Mouse (Mus musculus) stomach, postnatal 0 days (tissue): ENCODE measurements at regions not wholly inside any gene's neighbourhood (a gene's known extent, or its start where the extent isn't known, plus 50 kb on each side); places are given as distances from the start of the nearest gene placed in this dataset.

Experiments
- ATAC-seq: fragments of 200-750 bp; cut with Nextera tagmentation; 2 replicates; pipeline ENCODE4 v1.8.0; 2017; ENCODE audit not compliant: low FRiP score, low TSS enrichment
- DNase-seq: peaks from one replicate; pipeline ENCODE4 v3.0.0-alpha.2; 2016; ENCODE audit warnings: low spot score
- H3K27ac ChIP-seq: fragments of 300-500 bp; sonication (generic); replicated peaks from 2 replicates; pipeline ENCODE4 v1.5.1; 2014; ENCODE audit warnings: mild to moderate bottlenecking, control low read depth
- H3K27me3 ChIP-seq: fragments of 300-500 bp; sonication (generic); 2 replicates; pipeline ENCODE4 v1.6.1; 2014; ENCODE audit warnings: low read length; ENCODE audit not compliant: control insufficient read depth, insufficient read depth
- H3K36me3 ChIP-seq: fragments of 300-500 bp; sonication (generic); 2 replicates; pipeline ENCODE4 v1.6.1; 2014; ENCODE audit warnings: low read length, mixed read lengths; ENCODE audit not compliant: control insufficient read depth, insufficient read depth
- H3K4me1 ChIP-seq: fragments of 300-500 bp; sonication (generic); replicated peaks from 2 replicates; pipeline ENCODE4 v1.6.1; 2014; ENCODE audit warnings: antibody characterized with exemption; ENCODE audit not compliant: control insufficient read depth, insufficient read depth
- H3K4me2 ChIP-seq: fragments of 300-500 bp; sonication (generic); replicated peaks from 2 replicates; pipeline ENCODE4 v1.6.1; 2014; ENCODE audit warnings: low read depth, mild to moderate bottlenecking, control low read depth, moderate library complexity
- H3K4me3 ChIP-seq: fragments of 300-500 bp; sonication (generic); 2 replicates; pipeline ENCODE4 v1.5.1; 2014; ENCODE audit warnings: low read depth, low read length, control low read depth
- H3K9ac ChIP-seq: fragments of 300-500 bp; sonication (generic); 2 replicates; pipeline ENCODE4 v1.6.1; 2014; ENCODE audit warnings: mild to moderate bottlenecking, low read length, control low read depth, mixed read lengths
- H3K9me3 ChIP-seq: fragments of 300-500 bp; sonication (generic); 2 replicates; pipeline ENCODE4 v1.6.1; 2016; ENCODE audit warnings: low read length; ENCODE audit not compliant: control insufficient read depth
- CTCF ChIP-seq: IDR thresholded peaks from 2 replicates; pipeline ENCODE4 v1.5.1; 2016; ENCODE audit warnings: antibody characterized with exemption, low read depth, mild to moderate bottlenecking, moderate library complexity
- EP300 ChIP-seq: optimal IDR thresholded peaks from 2 replicates; pipeline ENCODE3; 2016; ENCODE audit warnings: antibody characterized with exemption
- WGBS: fragments of 180-500 bp; shearing (Covaris S2); extraction: QIAGEN DNeasy Blood & Tissue Kit; methylation state at CpG from one replicate; pipeline ENCODE4 v1.1.7; 2014; 5-methylcytosine and 5-hydroxymethylcytosine counted together

DNA sequence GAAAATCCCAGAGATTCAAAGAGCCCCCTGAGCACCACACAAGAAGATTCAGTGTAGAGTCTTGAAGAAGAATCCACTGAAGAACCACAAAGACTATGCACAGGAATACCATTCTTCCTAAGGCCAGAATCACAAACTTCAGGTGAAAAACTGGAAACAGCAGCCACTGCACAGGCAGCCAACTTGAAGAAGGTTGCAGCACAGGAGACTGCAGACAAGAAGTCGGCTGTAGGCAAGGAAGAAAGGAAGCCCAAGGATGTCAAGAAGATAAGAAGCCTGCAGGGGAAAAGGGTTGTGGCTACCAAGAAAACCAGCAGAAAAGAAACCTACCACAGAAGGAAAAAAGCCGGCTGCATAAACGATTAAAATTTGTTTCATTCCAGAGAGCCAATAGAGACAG is 76.8 kb upstream of the Ngly1 start:
- no peaks in the 10 kb centered on the region for H3K4me1 ChIP-seq
- no peaks in the 10 kb centered on the region for H3K36me3 ChIP-seq
- H3K9ac ChIP-seq = no peak overlapping the region
- ATAC-seq = no peak
- H3K27me3 ChIP-seq = no peaks in the 10 kb centered on the region
- H3K9me3 ChIP-seq = no peaks in the 10 kb centered on the region
- no peak overlapping the region for H3K4me2 ChIP-seq
- TF ChIP-seq EP300 (no peak), CTCF (no peak)
- 74% methylated on average over 3 of the region's 3 CpGs for WGBS
- H3K27ac ChIP-seq = no peak overlapping the region
- DNase-seq = no peak
- no peak overlapping the region for H3K4me3 ChIP-seq

DNA sequence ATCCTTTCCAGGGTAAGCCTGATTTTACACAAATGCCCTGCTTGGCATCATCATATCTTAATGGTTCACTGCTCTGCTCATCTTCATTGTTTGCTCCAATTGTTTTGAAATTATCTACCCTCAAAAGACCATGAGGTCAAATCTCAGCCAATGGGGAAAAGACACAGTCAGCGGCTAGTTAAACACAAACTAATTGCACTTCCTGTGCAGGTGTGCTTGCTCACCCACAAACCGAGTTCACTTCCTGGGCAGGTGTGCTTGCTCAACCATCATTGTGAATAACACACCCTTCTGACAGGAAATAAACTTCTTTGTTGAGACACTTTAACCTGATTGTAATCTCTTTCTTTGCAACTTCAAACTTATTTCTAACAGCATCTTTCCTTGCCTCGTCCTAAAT is 75.8 kb upstream of the Ngly1 start:
- ATAC-seq = no peak
- 38% methylated on average over 3 of the region's 3 CpGs for WGBS
- H3K9me3 ChIP-seq = no peaks in the 10 kb centered on the region
- no peak overlapping the region for H3K4me2 ChIP-seq
- no peaks in the 10 kb centered on the region for H3K27me3 ChIP-seq
- no peaks in the 10 kb centered on the region for H3K36me3 ChIP-seq
- TF ChIP-seq EP300 = no peak
- no peak for DNase-seq
- no peak overlapping the region for H3K9ac ChIP-seq
- no peak overlapping the region for H3K27ac ChIP-seq
- no peak overlapping the region for H3K4me3 ChIP-seq
- H3K4me1 ChIP-seq = no peaks in the 10 kb centered on the region

DNA sequence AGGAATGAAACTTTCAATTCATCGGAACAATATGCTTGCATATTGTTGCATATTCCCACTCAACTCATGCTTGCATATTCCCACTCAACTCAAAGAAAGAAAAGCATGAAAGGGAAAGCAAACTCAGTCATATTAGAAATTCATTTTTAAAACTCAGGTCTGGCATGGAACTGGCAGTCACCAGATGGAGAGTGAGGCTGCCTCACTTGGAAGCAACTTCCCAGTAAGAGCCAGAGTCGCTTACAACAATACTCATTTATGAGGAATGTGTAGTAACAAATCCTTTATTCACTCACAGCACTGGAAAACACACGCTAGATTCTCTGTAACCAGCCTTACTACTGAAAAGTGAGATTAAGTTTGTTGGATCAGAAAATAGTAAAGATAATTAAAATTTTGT is 70.9 kb upstream of the Ngly1 start:
- Histone ChIP-seq H3K27me3 (no peaks in the 10 kb centered on the region), H3K9ac (no peak overlapping the region), H3K4me3 (no peak overlapping the region), H3K4me1 (no peaks in the 10 kb centered on the region), H3K9me3 (no peaks in the 10 kb centered on the region), H3K4me2 (no peak overlapping the region), H3K36me3 (no peaks in the 10 kb centered on the region), H3K27ac (no peak overlapping the region)
- ATAC-seq = no peak
- no peak for DNase-seq
- TF ChIP-seq CTCF = no peak
- no peak for TF ChIP-seq EP300
- WGBS = 79% methylated on average over 3 of the region's 3 CpGs

DNA sequence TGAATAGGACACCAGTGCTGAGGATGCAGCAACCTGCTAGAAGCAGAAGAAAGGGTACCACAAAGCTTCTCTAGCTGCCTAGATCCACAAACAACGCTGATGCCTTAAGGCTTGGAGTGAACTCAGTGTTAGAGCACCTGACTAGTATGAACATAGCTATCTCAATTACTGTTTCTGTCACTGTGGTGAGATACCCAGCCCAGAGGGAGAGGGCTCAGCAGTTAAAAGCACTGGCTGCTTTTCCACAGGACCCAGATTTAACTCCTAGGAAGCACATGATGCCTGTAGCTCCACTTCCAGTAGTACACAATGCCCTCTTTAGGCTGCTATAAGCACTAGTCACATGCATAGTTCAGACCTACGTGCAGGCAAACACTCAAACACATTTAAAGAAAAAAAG is 67.3 kb upstream of the Ngly1 start:
- 67% methylated on average over 2 of the region's 2 CpGs for WGBS
- H3K4me1 ChIP-seq = no peaks in the 10 kb centered on the region
- no peaks in the 10 kb centered on the region for H3K9me3 ChIP-seq
- TF ChIP-seq EP300 = no peak
- TF ChIP-seq CTCF = no peak
- H3K27ac ChIP-seq = no peak overlapping the region
- no peaks in the 10 kb centered on the region for H3K27me3 ChIP-seq
- H3K4me2 ChIP-seq = no peak overlapping the region
- no peak overlapping the region for H3K4me3 ChIP-seq
- H3K36me3 ChIP-seq = no peaks in the 10 kb centered on the region
- DNase-seq (no peak), ATAC-seq (no peak)
- no peak overlapping the region for H3K9ac ChIP-seq

DNA sequence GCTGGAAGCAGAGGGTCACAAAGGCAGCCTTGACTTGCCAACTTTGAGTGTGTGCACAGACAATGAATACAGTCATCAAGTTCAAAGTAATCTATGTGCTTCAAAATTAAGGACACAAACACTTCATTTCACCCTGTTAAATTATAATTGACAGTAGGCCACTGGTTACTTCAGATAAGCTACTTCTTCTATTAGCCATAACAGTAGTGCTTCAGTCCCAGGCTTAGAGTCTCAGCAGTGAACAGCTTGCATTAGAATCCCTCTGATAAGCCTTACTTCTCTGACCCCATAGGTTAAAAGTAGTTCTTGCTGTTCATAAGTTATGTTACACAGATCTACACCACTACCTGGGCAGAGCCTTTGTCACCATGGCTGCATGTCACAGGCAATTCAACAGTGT is 63.8 kb upstream of the Ngly1 start:
- TF ChIP-seq CTCF (no peak), EP300 (no peak)
- ATAC-seq (no peak), DNase-seq (no peak)
- no peak overlapping the region for H3K9ac ChIP-seq
- H3K27me3 ChIP-seq = no peaks in the 10 kb centered on the region
- no peak overlapping the region for H3K27ac ChIP-seq
- H3K4me1 ChIP-seq = no peaks in the 10 kb centered on the region
- H3K4me3 ChIP-seq = no peak overlapping the region
- H3K4me2 ChIP-seq = no peak overlapping the region
- H3K9me3 ChIP-seq = no peaks in the 10 kb centered on the region
- no peaks in the 10 kb centered on the region for H3K36me3 ChIP-seq
